Mouse (Mus musculus) layer of hippocampus, adult 2 months (tissue): Measurements from ENCODE around the gene Fam228b. TPM values are rescaled to one million over a fixed set of nuclear protein-coding genes. Genes with fewer than 3 reads are reported as not detected.

Source experiments
- DNase-seq, 2 experiments: peaks; one replicate each; pipeline ENCODE4 v3.0.0; 2022; ENCODE audit warnings: low spot score in 2 of 2
- H3K27ac ChIP-seq: fragments of 200-600 bp; 2 replicates; pipeline ENCODE4 v1.8.1; 2022
- H3K4me3 ChIP-seq: fragments of 200-600 bp; 2 replicates; pipeline ENCODE4 v1.8.1; 2022; ENCODE audit warnings: mild to moderate bottlenecking
- CTCF ChIP-seq: fragments of 200-600 bp; conservative IDR thresholded peaks from 2 replicates; pipeline ENCODE4 v1.8.1; 2022; ENCODE audit warnings: antibody characterized with exemption, mild to moderate bottlenecking, moderate library complexity
- total RNA-seq, 2 experiments: library from RNA; stranded (reverse); gene quantifications; 2 replicates each; pipeline ENCODE4 v1.2.3; 2021

Gene Fam228b
- total RNA-seq, 2 experiments from 2014 or later, result 22.2 to 27.6 TPM

DNA sequence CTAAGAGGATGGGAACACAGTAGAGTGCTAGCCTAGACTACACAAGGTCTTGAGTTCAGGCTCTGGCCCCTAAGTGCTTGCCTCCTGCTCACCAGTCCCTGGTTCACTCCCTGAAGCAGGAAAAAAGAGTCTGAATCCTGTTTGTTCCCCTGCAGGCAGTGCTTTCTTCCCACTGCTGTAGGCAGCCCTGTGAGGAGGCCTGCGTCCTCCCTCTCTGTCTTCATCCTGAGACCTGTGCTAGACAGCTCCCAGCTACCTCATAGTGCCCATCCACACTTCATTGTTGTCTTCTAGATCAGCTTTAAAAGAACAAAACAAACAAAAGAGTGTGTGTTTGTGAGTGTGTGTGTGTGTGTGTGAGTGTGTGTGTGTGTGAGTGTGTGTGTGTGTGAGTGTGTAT lies 74.5 kb downstream of the Fam228b start:
- no peak overlapping the region for H3K27ac ChIP-seq
- no peak for DNase-seq
- no peak overlapping the region for H3K4me3 ChIP-seq
- TF ChIP-seq CTCF, result no peak

DNA sequence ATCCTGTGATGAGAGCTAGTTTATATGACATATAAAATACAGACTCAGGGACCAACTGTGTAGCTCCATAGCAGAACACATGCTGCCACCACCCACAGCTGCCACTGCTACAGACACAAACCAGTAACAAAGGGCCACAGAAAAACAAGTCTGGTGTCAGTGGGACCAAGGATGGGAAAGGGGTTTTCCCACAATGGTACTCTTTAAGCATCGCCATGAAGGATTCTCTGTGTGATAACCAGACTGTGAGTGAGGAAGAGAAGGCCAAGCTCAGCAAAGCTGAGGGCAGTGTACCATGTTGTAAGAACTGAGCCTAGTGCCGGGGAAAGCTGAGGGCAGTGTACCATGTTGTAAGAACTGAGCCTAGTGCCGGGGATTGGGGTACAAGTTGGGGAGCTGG lies 77.9 kb downstream of the Fam228b start:
- Histone ChIP-seq H3K4me3 (no peak overlapping the region), H3K27ac (peak overlapping the region; percentile 67)
- no peak for DNase-seq
- no peak for TF ChIP-seq CTCF

Other genes starting within 250 kb of the Fam228b start
- gene Itsn2, start 176.6 kb downstream of the Fam228b start, total RNA-seq, result 100 to 1,000 TPM in 1 of 2 experiments, 10 to 100 TPM in 1; 88.6 to 101 TPM
- gene Gm3625, start 176.3 kb downstream of the Fam228b start, total RNA-seq, result not detected
- gene Fam228a, start 30.8 kb downstream of the Fam228b start, total RNA-seq, result 1 to 10 TPM; 2.4 to 4.9 TPM
- 10 to 100 TPM; 11.7 to 14.1 TPM for gene Pfn4, start 245 bp downstream of the Fam228b start, total RNA-seq
- 10 to 100 TPM; 89.4 to 91.4 TPM for gene Sf3b6, start 48.3 kb upstream of the Fam228b start, total RNA-seq
- gene Fkbp1b, start 72.3 kb upstream of the Fam228b start, total RNA-seq, result 10 to 100 TPM; 48.8 to 56.0 TPM
- 10 to 100 TPM; 12.7 to 14.3 TPM for gene Wdcp, start 74.0 kb upstream of the Fam228b start, total RNA-seq
- under 1 TPM; 0.59 to 1.00 TPM for gene Mfsd2b, start 105.1 kb upstream of the Fam228b start, total RNA-seq
- 10 to 100 TPM; 43.9 to 46.0 TPM for gene Ubxn2a, start 138.4 kb upstream of the Fam228b start, total RNA-seq
- 10 to 100 TPM; 33.6 to 38.4 TPM for gene Atad2b, start 148.1 kb upstream of the Fam228b start, total RNA-seq